Mouse (Mus musculus) MEL (cell line): Measurements from ENCODE around the gene Dntt. TPM values are rescaled to one million over a fixed set of nuclear protein-coding genes. Genes with fewer than 3 reads are reported as not detected.

Experiments used
- DNase-seq: peaks from one replicate; pipeline ENCODE4 v3.0.0; 2011; ENCODE audit warnings: low read depth, low spot score
- H3K27ac ChIP-seq: 2 replicates; pipeline ENCODE4 v1.5.1; 2012; ENCODE audit warnings: low read depth, mild to moderate bottlenecking, control low read depth, low read length, moderate library complexity; ENCODE audit not compliant: control insufficient read depth
- H3K27me3 ChIP-seq, 2 experiments: fragments of 150-350 bp in 1 of 2; sonication (generic) in 1 of 2; 2 replicates each; pipeline ENCODE4 v1.6.1; 2012; ENCODE audit warnings: low read length in 2 of 2, mild to moderate bottlenecking in 2 of 2, improper control_type of control experiment in 1 of 2, moderate library complexity in 1 of 2; ENCODE audit not compliant: insufficient read depth in 2 of 2, control insufficient read depth in 1 of 2
- H3K36me3 ChIP-seq, 2 experiments: 2 replicates each; pipeline ENCODE4 v1.6.1; 2012 to 2014; ENCODE audit warnings: low read length in 2 of 2, improper control_type of control experiment in 1 of 2, inconsistent platforms in 1 of 2, mild to moderate bottlenecking in 1 of 2; ENCODE audit not compliant: insufficient read depth in 2 of 2, control insufficient read depth in 1 of 2
- H3K4me1 ChIP-seq, 2 experiments: fragments of 150-350 bp in 1 of 2; sonication (generic) in 1 of 2; 2 replicates each; pipeline ENCODE4 v1.6.1; 2012; ENCODE audit warnings: low read length in 2 of 2, improper control_type of control experiment in 1 of 2, mild to moderate bottlenecking in 1 of 2; ENCODE audit not compliant: insufficient read depth in 2 of 2, control insufficient read depth in 1 of 2
- H3K4me3 ChIP-seq, 2 experiments: fragments of 150-350 bp in 1 of 2; sonication (generic) in 1 of 2; 2 replicates each; pipeline ENCODE4 v1.5.1; 2012; ENCODE audit warnings: low read depth in 2 of 2, low read length in 2 of 2, mild to moderate bottlenecking in 2 of 2, moderate library complexity in 2 of 2, control low read depth in 1 of 2, improper control_type of control experiment in 1 of 2; ENCODE audit not compliant: control insufficient read depth in 1 of 2, insufficient read depth in 1 of 2
- H3K79me2 ChIP-seq: 2 replicates; pipeline ENCODE4 v1.6.1; 2012; ENCODE audit warnings: mild to moderate bottlenecking, low read length, moderate library complexity; ENCODE audit not compliant: control insufficient read depth, poor library complexity, insufficient read depth
- H3K9ac ChIP-seq: 2 replicates; pipeline ENCODE4 v1.6.1; 2012; ENCODE audit warnings: low read depth, mild to moderate bottlenecking, control low read depth, low read length, moderate library complexity; ENCODE audit not compliant: control insufficient read depth, poor library complexity, severe bottlenecking
- H3K9me3 ChIP-seq: fragments of 150-350 bp; sonication (generic); replicated peaks from 2 replicates; pipeline ENCODE4 v1.6.1; 2012; ENCODE audit warnings: mild to moderate bottlenecking, low read length, improper control_type of control experiment, moderate library complexity; ENCODE audit not compliant: insufficient read depth
- CHD1 ChIP-seq: IDR thresholded peaks from 2 replicates; pipeline ENCODE4 v1.6.1; 2012; ENCODE audit warnings: low read depth, mild to moderate bottlenecking, inconsistent platforms, low read length, improper control_type of control experiment
- CTCF ChIP-seq, 3 experiments: IDR thresholded peaks in 2 of 3; conservative IDR thresholded peaks in 1 of 3; 2 replicates each; pipeline ENCODE4 v1.5.1; 2011 to 2012; ENCODE audit warnings: low read length in 3 of 3, low read depth in 2 of 3, mild to moderate bottlenecking in 2 of 3, improper control_type of control experiment in 1 of 3, inconsistent platforms in 1 of 3, mixed read lengths in 1 of 3, moderate library complexity in 1 of 3; ENCODE audit not compliant: control insufficient read depth in 1 of 3, insufficient read depth in 1 of 3, poor library complexity in 1 of 3, severe bottlenecking in 1 of 3
- ELF1 ChIP-seq: IDR thresholded peaks from 2 replicates; pipeline ENCODE4 v1.6.1; 2014; ENCODE audit warnings: low read depth, mild to moderate bottlenecking, inconsistent platforms, low read length, improper control_type of control experiment, moderate library complexity
- GATA1 ChIP-seq: IDR thresholded peaks from 2 replicates; pipeline ENCODE4 v1.6.1; 2011; ENCODE audit warnings: low read depth, low read length, improper control_type of control experiment
- KAT2A ChIP-seq: conservative IDR thresholded peaks from 2 replicates; pipeline ENCODE4 v1.6.1; 2012; ENCODE audit warnings: low read depth, low read length, improper control_type of control experiment, inconsistent platforms
- MAFK ChIP-seq: IDR thresholded peaks from 2 replicates; pipeline ENCODE4 v1.6.1; 2011; ENCODE audit warnings: low read depth, mild to moderate bottlenecking, low read length, improper control_type of control experiment, borderline replicate concordance
- MAX ChIP-seq: IDR thresholded peaks from 2 replicates; pipeline ENCODE4 v1.6.1; 2011; ENCODE audit warnings: low read length, improper control_type of control experiment
- MXI1 ChIP-seq: IDR thresholded peaks from 2 replicates; pipeline ENCODE4 v1.6.1; 2011; ENCODE audit warnings: mild to moderate bottlenecking, low read depth, low read length, improper control_type of control experiment
- POLR2A ChIP-seq, 2 experiments: IDR thresholded peaks; 2 replicates each; pipeline ENCODE4 v1.6.1; 2011 to 2012; ENCODE audit warnings: low read length in 2 of 2, mild to moderate bottlenecking in 2 of 2, control low read depth in 1 of 2, improper control_type of control experiment in 1 of 2, low read depth in 1 of 2, moderate library complexity in 1 of 2; ENCODE audit not compliant: control insufficient read depth in 1 of 2, insufficient read depth in 1 of 2, poor library complexity in 1 of 2
- ZKSCAN1 ChIP-seq: IDR thresholded peaks from 2 replicates; pipeline ENCODE4 v1.6.1; 2012; ENCODE audit warnings: low read depth, mild to moderate bottlenecking, inconsistent platforms, low read length, improper control_type of control experiment, moderate library complexity
- ZNF384 ChIP-seq: IDR thresholded peaks from 2 replicates; pipeline ENCODE4 v1.6.1; 2012; ENCODE audit warnings: low read depth, mild to moderate bottlenecking, inconsistent platforms, low read length, improper control_type of control experiment
- polyA plus RNA-seq, 2 experiments: library from polyadenylated mRNA; stranded (reverse) in 1 of 2; unstranded in 1 of 2; fragments of >175 nt in 1 of 2; fragments of >200 nt in 1 of 2; gene quantifications; 2 replicates each; pipeline versions ENCODE4 v1.2.1 to v1.2.4; 2012; ENCODE audit warnings: low replicate concordance in 2 of 2, low read depth in 1 of 2; ENCODE audit not compliant: insufficient read length in 2 of 2, insufficient read depth in 1 of 2, missing spikeins in 1 of 2
- total RNA-seq: library from RNA; depleted of rRNA; stranded (reverse); fragments of 300-350 nt; gene quantifications from 2 replicates; pipeline ENCODE4 v1.2.3, GENCODE M21; 2012

Dntt gene
- total and polyA plus RNA-seq, 3 experiments, result not detected

DNA sequence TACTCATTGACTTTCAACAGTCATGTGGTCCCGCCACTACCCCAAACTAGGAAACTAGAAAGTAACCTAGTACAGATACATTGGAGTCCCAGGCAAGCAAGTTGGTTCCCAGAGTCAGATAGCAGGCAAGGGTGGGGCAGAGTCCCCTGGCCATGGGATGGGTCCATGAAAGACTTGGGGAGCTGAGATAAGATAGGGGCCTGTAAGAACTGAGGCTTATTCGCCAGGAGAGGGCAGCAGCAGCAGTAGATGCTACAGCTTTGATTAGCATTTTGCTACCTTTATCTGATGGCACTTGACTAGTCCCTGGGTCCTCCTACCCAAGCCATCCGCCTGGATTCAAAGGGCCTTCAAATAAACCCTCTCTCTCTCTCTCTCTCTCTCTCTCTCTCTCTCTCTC lies 29.5 kb upstream of the Dntt start:
- no peaks in the 10 kb centered on the region for H3K9me3 ChIP-seq
- H3K4me3 ChIP-seq, result no peak overlapping the region
- DNase-seq, result no peak
- TF ChIP-seq CTCF (IDR thresholded peaks at IDR 0.05 in 2 of 3, conservative IDR thresholded peaks at IDR 0.05 in 1 of 3; ENCODE audit: control insufficient read depth in 1 of 3, insufficient read depth in 1 of 3, low read depth in 2 of 3, low read length in 3 of 3, poor library complexity in 1 of 3, severe bottlenecking in 1 of 3) (0 out of 6 replicates have a peak, but pooled peaks of 1 of the 3 experiments have one; percentile 15), KAT2A (no peak), CHD1 (no peak), POLR2A (IDR thresholded peaks at IDR 0.05; ENCODE audit: control insufficient read depth in 1 of 2, insufficient read depth in 1 of 2, low read depth in 1 of 2, low read length in 2 of 2, poor library complexity in 1 of 2) (no peak)
- H3K27me3 ChIP-seq, result peaks cover 0 to 2% of the 10 kb centered on the region in 2 experiments; a peak in 2 of 4 replicates
- no peak overlapping the region for H3K27ac ChIP-seq
- no peaks in the 10 kb centered on the region for H3K36me3 ChIP-seq
- H3K4me1 ChIP-seq, result no peaks in the 10 kb centered on the region
- no peaks in the 10 kb centered on the region for H3K79me2 ChIP-seq
- H3K9ac ChIP-seq, result no peak overlapping the region

DNA sequence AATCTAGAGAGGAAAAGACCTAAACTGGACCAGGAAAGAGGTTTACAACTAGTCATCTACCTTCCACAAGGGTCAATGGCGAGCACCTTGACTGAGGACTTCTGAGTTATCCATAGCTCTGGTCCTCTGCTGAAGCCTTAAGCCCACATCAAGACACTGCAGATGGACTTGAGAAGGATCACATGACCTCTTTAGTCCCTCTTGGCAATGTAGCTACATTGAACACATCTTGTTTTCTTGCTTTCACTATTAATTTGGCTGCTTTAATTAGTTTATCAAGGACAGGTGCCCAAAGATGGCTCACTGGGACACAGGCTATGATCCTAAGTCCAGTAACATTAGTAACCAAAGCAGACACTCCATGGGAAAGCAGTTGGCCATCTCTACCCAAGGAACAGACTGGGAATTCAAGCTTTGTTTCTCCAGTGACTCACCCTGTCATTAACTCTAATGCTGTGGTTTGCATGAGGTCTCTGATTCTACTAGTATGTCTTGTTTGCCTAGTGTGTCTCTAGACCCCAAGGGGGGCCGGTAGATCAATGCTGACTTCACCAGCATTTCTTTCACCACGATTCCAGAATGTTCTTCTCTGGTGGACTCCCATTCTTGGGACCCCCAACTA lies 25.3 kb upstream of the Dntt start:
- Histone ChIP-seq H3K4me3 (no peak overlapping the region), H3K36me3 (no peaks in the 10 kb centered on the region), H3K27ac (no peak overlapping the region), H3K27me3 (peaks cover 0 to 2% of the 10 kb centered on the region in 2 experiments; a peak in 2 of 4 replicates), H3K79me2 (no peaks in the 10 kb centered on the region), H3K9ac (no peak overlapping the region), H3K9me3 (no peaks in the 10 kb centered on the region), H3K4me1 (no peaks in the 10 kb centered on the region)
- no peak for DNase-seq
- TF ChIP-seq ZKSCAN1, result no peak
- TF ChIP-seq, all 39 proteins: peak for 0

DNA sequence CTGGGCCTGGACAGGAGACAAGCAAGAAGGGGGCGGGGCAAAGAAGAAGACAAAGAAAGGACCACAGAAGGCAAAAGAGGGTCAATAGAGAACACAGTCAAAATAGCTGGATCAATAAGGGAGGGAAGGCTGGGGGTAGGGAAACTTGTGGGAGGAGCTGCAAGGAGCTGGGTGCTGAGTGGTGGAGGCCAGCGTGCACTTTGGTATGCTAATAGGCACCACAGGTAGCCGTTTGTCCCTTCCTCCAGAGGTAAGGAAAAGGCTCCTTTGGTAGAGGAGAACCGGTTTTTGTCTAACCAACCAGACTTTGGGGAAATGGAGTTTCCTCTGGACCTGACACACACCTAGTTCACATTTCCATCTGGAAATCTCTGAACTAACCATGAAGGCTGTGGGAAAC lies 22.5 kb upstream of the Dntt start:
- TF ChIP-seq MAX, result no peak
- no peak for TF ChIP-seq MAFK
- no peak for TF ChIP-seq GATA1
- TF ChIP-seq MXI1, result no peak
- TF ChIP-seq ELF1, result no peak
- TF ChIP-seq ZNF384, result no peak
- DNase-seq, result no peak

More for the DNA sequence above, 22.5 kb upstream of the Dntt start:
- Histone ChIP-seq H3K9ac (no peak overlapping the region), H3K36me3 (no peaks in the 10 kb centered on the region), H3K9me3 (no peaks in the 10 kb centered on the region), H3K4me3 (no peak overlapping the region), H3K27ac (no peak overlapping the region), H3K79me2 (no peaks in the 10 kb centered on the region), H3K4me1 (no peaks in the 10 kb centered on the region), H3K27me3 (no peaks in the 10 kb centered on the region; a peak in 1 of 4 replicates)
